Mouse (Mus musculus): ENCODE data around the gene Peli2. TPM values are rescaled to one million over a fixed set of nuclear protein-coding genes. Genes with fewer than 3 reads are reported as not detected.
A peak's percentile ranks its signal among the peaks of the same experiment; 100 is the strongest.

The Peli2 gene
- total RNA-seq, 2 experiments from 2014 or later, result 15.4 to 27.4 TPM

- no peak for DNase-seq
Observed at GRCm38 (mm10) chr14:48125971-48126370, 5.3 kb downstream of the Peli2 start.

DNA sequence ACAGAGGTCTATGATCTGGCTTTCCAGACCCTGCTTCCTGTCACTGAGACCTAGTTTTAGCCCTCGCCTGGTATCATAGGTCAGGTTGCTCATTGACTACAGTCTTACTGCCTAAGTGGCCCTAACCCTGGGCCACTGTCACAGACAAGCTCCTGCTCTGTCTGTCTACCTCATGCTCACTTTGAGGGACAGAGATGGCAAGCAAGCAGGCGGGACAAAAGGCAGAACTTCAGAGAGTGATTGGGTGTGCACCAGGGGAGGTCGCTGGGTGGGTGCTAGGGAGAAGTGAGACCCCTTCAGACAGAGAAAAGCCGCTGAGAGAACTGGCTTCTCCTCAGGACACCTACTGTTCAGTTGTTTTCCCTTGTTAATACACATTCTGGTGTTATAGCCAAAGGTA is 6.3 kb downstream of the Peli2 start:
- no peak for DNase-seq

GRCm38 (mm10) chr14:48127609-48128185 is 7.1 kb downstream of the Peli2 start:
- DNase-seq, result no peak

DNA sequence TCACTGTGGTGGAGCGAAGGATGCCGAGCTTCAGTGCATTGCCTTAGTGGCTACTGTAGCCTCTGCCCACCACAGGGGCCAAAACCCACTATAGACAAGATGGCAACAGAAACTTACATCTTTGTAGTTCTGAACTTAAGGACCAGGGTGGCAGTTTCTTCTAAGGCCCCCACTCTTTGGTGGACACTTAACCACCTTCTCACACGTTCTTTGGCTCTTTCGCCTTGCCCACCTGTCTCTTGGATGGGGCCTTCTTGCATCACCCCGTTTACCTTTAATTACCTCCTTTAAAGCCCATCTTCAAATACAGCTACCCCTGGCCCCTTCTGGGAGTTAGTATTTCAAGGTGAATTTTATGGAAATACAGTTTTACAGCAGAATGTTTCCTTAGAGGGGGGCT is 8.1 kb downstream of the Peli2 start:
- DNase-seq, result no peak

DNA sequence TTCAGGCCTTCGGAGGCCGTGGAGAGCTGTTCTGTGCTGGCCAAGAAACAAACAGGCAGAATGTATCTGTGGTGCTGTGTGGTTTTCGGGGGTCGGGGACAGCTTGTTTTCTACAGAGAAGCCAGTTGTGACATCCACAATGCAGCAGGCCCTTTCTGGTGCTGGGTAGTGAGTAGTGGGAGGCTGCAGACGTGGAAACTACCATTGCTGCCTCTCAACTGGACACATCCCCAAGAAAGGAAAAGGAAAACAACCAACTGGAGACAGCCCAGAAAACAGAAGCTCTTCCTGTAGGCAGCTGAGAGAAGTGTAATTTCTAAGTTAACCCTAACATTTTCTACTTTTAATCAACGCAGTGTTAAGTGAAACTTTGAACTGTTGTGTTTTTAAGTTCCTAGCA is 9.4 kb downstream of the Peli2 start:
- DNase-seq, result no peak

GRCm38 (mm10) chr14:48130761-48131575 is 10.3 kb downstream of the Peli2 start:
- DNase-seq, result no peak

DNA sequence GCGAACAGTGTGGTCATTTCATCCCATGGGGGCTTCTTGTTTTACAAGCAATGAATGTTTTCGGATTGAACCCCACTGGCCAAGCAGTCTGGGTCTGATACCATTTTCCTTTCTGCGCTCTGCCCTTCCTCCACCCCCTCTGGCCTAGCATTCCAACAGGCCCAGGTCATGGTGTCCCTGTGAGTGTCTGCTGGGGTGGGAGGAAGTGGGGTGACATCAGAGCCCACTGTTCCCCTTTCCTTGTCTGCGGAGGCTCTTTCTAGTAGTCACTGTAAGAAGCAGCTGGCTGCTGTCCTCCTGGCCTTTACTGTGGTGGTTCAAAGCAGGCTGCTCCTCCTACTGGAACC is 10.9 kb downstream of the Peli2 start:
- peak in 1 of 2 experiments; percentile 22 for DNase-seq

DNA sequence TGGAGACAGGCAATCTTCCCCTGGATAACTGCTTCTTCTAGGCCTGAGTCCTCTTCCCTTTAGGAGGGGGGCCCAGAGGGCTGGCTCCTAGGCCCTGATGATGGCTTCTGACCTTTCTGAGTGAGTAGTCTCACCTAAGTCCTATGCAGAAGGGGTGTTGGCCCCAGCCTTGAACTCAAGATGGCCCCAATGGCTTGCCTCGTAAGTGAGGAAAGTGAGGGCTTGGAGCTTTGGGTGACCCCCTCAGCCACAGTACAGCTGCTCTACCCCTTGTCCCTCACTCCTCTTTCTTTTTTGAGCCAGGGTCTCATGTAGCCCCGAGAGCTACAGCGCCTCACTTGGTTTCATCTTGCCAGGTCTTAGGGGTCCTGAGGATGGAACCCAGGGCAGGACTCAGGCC is 11.6 kb downstream of the Peli2 start:
- DNase-seq, result no peak

- no peak for DNase-seq
Observed at GRCm38 (mm10) chr14:48132865-48133802, 12.5 kb downstream of the Peli2 start.

GRCm38 (mm10) chr14:48134344-48134743 is 13.7 kb downstream of the Peli2 start:
- DNase-seq, result no peak

- DNase-seq, result no peak
Observed at GRCm38 (mm10) chr14:48135816-48136345, 15.3 kb downstream of the Peli2 start.

DNA sequence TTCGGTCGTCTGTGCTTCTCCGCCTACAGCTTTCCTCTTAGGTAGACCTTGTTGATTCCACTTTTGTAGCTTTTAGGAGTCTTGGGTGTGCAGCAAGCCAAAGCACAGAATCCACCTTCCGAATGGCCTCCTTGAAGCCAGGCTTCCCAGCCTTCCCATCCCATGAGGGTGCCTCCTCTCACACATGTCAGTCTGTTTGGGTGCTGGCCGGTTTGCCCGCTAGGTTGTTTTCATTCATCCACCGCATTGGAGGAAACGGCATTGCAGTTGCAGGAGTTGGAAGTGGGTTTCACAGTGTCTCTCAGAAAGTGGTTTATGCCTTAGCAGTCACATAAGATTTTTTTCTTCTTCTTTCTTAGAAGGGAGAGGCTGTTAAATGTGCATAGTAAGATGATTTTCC is 17.1 kb downstream of the Peli2 start:
- no peak for DNase-seq

- no peak for DNase-seq
Observed at GRCm38 (mm10) chr14:48138138-48138537, 17.5 kb downstream of the Peli2 start.

DNA sequence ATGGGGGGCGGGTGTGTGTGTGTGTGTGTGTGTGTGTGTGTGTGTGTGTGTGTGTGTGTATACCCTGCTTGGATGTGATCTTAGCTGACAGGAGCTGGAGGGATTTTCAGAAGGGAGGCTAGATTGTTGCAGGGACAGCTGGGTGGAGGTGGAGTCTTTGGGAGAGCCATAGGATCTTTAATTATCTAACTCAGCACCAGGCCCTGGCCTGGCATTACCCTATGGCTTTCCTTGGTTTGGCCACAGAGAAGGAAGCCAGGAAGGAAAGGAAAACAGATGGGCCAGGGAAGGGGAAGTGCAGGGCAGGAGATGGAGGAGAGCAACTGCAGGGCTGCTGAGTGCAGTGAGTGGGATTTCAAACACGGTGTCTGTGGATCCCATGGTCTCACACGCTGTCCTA is 18.8 kb downstream of the Peli2 start:
- DNase-seq, result no peak

- DNase-seq, result no peak
Observed at GRCm38 (mm10) chr14:48141694-48142093, 21.1 kb downstream of the Peli2 start.

DNA sequence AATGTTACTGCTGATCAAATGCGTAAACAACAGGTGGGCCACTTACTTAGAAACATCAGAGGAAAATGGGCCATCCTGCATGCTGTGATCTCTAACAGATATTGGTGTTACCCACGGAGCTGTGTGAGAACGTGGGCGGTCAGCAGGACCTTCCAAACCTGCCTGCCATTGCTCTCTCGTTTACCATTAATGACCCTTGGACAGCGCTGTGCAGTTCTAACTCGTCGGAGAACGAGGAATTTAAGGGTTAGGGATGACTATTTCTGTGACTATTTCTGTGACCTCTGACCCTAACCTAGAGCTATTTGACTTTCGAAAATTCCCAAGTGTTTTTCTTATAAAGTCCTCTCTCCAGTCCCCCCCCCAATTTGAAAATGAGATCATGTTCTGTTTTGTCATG is 22.1 kb downstream of the Peli2 start:
- DNase-seq, result no peak

GRCm38 (mm10) chr14:48143141-48143540 is 22.5 kb downstream of the Peli2 start:
- no peak for DNase-seq

- DNase-seq, result no peak
Observed at GRCm38 (mm10) chr14:48144330-48144729, 23.7 kb downstream of the Peli2 start.

DNA sequence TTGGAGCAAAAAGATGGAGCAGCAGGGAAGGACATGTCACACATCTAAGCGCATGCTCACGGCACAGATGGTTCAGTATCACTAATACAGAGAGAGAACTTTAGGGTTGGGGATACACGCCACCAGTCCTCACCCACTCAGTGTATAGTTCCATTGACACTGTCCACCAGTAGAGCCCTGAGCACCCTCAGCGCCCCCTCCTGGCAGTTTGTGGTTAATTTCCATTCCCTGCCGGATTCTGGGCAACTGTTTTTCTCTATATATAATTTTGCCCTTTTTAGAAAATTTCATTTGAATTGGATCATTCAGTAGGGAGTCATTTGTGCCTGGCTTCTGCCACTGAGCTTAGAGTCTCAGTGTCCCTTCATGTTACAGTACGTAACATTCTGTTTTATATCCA is 27.1 kb downstream of the Peli2 start:
- DNase-seq, result no peak

DNA sequence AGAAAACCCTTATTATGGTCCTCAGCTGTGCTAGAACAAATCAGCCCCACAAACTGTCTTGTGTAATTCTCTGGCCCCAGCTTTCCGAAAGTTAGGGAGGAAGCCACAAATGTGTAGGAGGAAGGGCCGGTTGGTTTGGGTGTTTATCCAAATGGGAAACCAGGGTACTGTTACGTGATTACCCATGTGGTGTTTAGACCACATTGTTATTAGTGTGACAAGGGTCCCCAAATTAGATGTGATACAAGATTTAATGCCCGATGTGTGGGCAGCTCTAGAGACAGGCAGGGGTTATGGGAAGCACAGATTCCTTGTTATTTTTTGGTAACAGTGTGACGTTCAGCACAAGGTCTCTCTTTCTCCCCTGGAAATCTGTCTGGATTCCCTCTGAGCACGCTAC is 28.0 kb downstream of the Peli2 start:
- no peak for DNase-seq

GRCm38 (mm10) chr14:48149351-48149750 is 28.7 kb downstream of the Peli2 start:
- no peak for DNase-seq

DNA sequence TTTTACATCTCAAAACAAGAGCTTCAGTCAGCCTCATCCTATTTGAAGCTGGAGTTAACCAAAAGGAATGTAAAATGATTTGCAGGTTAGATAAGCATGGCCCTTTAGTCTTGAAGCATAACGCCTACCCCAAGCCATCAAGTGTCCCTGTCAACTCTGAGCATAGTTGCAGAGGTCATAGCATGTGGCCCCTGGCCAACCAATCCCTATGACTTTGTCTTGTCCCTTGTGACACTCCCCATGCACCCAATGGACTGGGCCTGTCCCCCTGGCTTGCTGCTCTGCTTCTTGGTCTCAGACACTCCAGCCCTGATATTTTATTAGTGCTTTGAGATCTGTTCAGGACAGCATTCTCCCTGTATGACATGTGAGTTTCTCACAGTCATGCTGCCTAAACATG is 30.3 kb downstream of the Peli2 start:
- DNase-seq, result no peak

DNA sequence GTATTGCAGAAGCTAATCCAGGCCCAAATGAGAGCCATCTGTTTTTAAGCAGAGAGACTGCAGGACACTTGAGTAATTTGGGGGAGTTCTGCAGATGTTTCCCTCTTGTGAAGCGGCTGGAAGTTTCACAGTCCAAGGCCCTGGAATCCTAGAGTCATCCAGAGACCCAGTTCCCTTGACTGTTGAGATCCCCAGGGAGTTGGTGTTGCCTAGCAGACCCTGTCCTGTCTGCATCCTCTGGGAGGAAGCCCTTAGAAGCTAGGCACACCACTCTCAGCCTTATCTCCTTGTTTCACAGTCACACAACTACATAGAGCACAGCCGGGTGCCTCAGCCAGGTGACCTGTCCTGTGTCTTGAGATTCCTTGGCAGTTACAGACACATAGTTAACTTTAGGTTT is 30.9 kb downstream of the Peli2 start:
- DNase-seq, result no peak
